Mouse (Mus musculus) CH12.LX (cell line): ENCODE measurements around the gene Adora2a. TPM values are rescaled to one million over a fixed set of nuclear protein-coding genes. Genes with fewer than 3 reads are reported as not detected.

Experiments used
- DNase-seq: peaks from one replicate; pipeline ENCODE4 v3.0.0-alpha.2; 2013; ENCODE audit errors: extremely low read depth
- H3K27ac ChIP-seq: 2 replicates; pipeline ENCODE4 v1.5.1; 2012; ENCODE audit warnings: low read depth, mild to moderate bottlenecking, control low read depth, moderate library complexity; ENCODE audit not compliant: insufficient read depth
- H3K27me3 ChIP-seq: replicated peaks from 2 replicates; pipeline ENCODE3; 2012; ENCODE audit warnings: inconsistent platforms
- H3K36me3 ChIP-seq, 2 experiments: replicated peaks in 1 of 2; 2 replicates each; pipeline versions ENCODE3 to v1.6.1; 2012; ENCODE audit warnings: inconsistent platforms in 1 of 2, low read length in 1 of 2, mild to moderate bottlenecking in 1 of 2, mixed read lengths in 1 of 2, moderate library complexity in 1 of 2; ENCODE audit not compliant: control insufficient read depth in 1 of 2, insufficient read depth in 1 of 2
- H3K4me1 ChIP-seq, 2 experiments: 2 replicates each; pipeline ENCODE4 v1.6.1; 2012; ENCODE audit warnings: inconsistent platforms in 1 of 2, moderate library complexity in 1 of 2; ENCODE audit not compliant: insufficient read depth in 2 of 2, control insufficient read depth in 1 of 2
- H3K4me2 ChIP-seq: 2 replicates; pipeline ENCODE4 v1.6.1; 2012; ENCODE audit warnings: low read depth, mild to moderate bottlenecking, control low read depth; ENCODE audit not compliant: poor library complexity, insufficient read depth, severe bottlenecking
- H3K4me3 ChIP-seq, 3 experiments: fragments of 150-350 bp in 1 of 3; sonication (generic) in 1 of 3; replicated peaks in 1 of 3; 2 replicates each; pipeline versions ENCODE3 to v1.5.1; 2011 to 2012; ENCODE audit warnings: low read depth in 2 of 3, low read length in 2 of 3, mild to moderate bottlenecking in 2 of 3, moderate library complexity in 2 of 3, control low read depth in 1 of 3, improper control_type of control experiment in 1 of 3, inconsistent platforms in 1 of 3, mixed read lengths in 1 of 3; ENCODE audit not compliant: poor library complexity in 1 of 3
- H3K79me2 ChIP-seq: replicated peaks from 2 replicates; pipeline ENCODE4 v1.6.1; 2012; ENCODE audit warnings: mild to moderate bottlenecking, moderate library complexity; ENCODE audit not compliant: control insufficient read depth, poor library complexity, insufficient read depth, severe bottlenecking; ENCODE audit errors: extremely low read depth
- H3K9ac ChIP-seq: 2 replicates; pipeline ENCODE4 v1.6.1; 2012; ENCODE audit warnings: low read depth, mild to moderate bottlenecking, control low read depth, moderate library complexity; ENCODE audit not compliant: insufficient read depth
- H3K9me3 ChIP-seq: replicated peaks from 2 replicates; pipeline ENCODE3; 2012; ENCODE audit warnings: low read length, inconsistent platforms, mixed read lengths
- CHD1 ChIP-seq: IDR thresholded peaks from 2 replicates; pipeline ENCODE4 v1.6.1; 2012; ENCODE audit warnings: low read depth, low read length, improper control_type of control experiment, inconsistent platforms
- CTCF ChIP-seq, 2 experiments: IDR thresholded peaks in 1 of 2; conservative IDR thresholded peaks in 1 of 2; 2 replicates each; pipeline ENCODE4 v1.5.1; 2011 to 2012; ENCODE audit warnings: low read depth in 2 of 2, low read length in 2 of 2, improper control_type of control experiment in 1 of 2, inconsistent platforms in 1 of 2, mild to moderate bottlenecking in 1 of 2, moderate library complexity in 1 of 2
- E2F4 ChIP-seq: IDR thresholded peaks from 2 replicates; pipeline ENCODE4 v1.6.1; 2011; ENCODE audit warnings: low read depth, low read length, improper control_type of control experiment; ENCODE audit not compliant: insufficient replicate concordance
- HCFC1 ChIP-seq: IDR thresholded peaks from 2 replicates; pipeline ENCODE4 v1.6.1; 2012; ENCODE audit warnings: low read depth, mild to moderate bottlenecking, inconsistent platforms, low read length, improper control_type of control experiment
- IRF4 ChIP-seq: IDR thresholded peaks from 2 replicates; pipeline ENCODE4 v1.6.1; 2014; ENCODE audit warnings: low read depth, mild to moderate bottlenecking, inconsistent platforms, low read length, improper control_type of control experiment
- KAT2A ChIP-seq: IDR thresholded peaks from 2 replicates; pipeline ENCODE4 v1.6.1; 2012; ENCODE audit warnings: low read length, improper control_type of control experiment, inconsistent platforms; ENCODE audit not compliant: insufficient replicate concordance
- MAX ChIP-seq: IDR thresholded peaks from 2 replicates; pipeline ENCODE4 v1.6.1; 2011; ENCODE audit warnings: low read length, improper control_type of control experiment
- NRF1 ChIP-seq: IDR thresholded peaks from 2 replicates; pipeline ENCODE4 v1.6.1; 2014; ENCODE audit warnings: low read depth, mild to moderate bottlenecking, inconsistent platforms, low read length, improper control_type of control experiment, moderate library complexity
- PAX5 ChIP-seq: IDR thresholded peaks from 2 replicates; pipeline ENCODE4 v1.6.1; 2012; ENCODE audit warnings: low read length, inconsistent platforms, mixed read lengths
- POLR2AphosphoS2 ChIP-seq: IDR thresholded peaks from 2 replicates; pipeline ENCODE4 v1.6.1; 2011; ENCODE audit warnings: low read depth, low read length, improper control_type of control experiment
- RAD21 ChIP-seq: IDR thresholded peaks from 2 replicates; pipeline ENCODE4 v1.6.1; 2011; ENCODE audit warnings: low read depth, mild to moderate bottlenecking, low read length, improper control_type of control experiment, moderate library complexity
- SIN3A ChIP-seq: IDR thresholded peaks from 2 replicates; pipeline ENCODE4 v1.6.1; 2012; ENCODE audit warnings: low read length, improper control_type of control experiment, inconsistent platforms
- SMC3 ChIP-seq: IDR thresholded peaks from 2 replicates; pipeline ENCODE4 v1.6.1; 2011; ENCODE audit warnings: low read depth, low read length, improper control_type of control experiment
- TCF12 ChIP-seq: IDR thresholded peaks from 2 replicates; pipeline ENCODE4 v1.6.1; 2014; ENCODE audit warnings: low read depth, mild to moderate bottlenecking, inconsistent platforms, low read length, improper control_type of control experiment
- USF1 ChIP-seq: IDR thresholded peaks from 2 replicates; pipeline ENCODE4 v1.6.1; 2014; ENCODE audit warnings: low read depth, mild to moderate bottlenecking, inconsistent platforms, low read length, improper control_type of control experiment
- USF2 ChIP-seq: conservative IDR thresholded peaks from 2 replicates; pipeline ENCODE4 v1.6.1; 2011; ENCODE audit warnings: low read depth, low read length, improper control_type of control experiment
- ZC3H11A ChIP-seq: IDR thresholded peaks from 2 replicates; pipeline ENCODE4 v1.6.1; 2012; ENCODE audit warnings: low read depth, mild to moderate bottlenecking, inconsistent platforms, low read length, improper control_type of control experiment
- ZKSCAN1 ChIP-seq: IDR thresholded peaks from 2 replicates; pipeline ENCODE4 v1.6.1; 2012; ENCODE audit warnings: low read depth, inconsistent platforms, low read length, improper control_type of control experiment, borderline replicate concordance
- dilution Hi-C: fragments of 300-500 bp; cut with MboI; formaldehyde crosslinking; loops from 2 replicates; pipeline ENCODE4 v1.14.3; 2020; ENCODE audit warnings: low sequenced_read_pairs; ENCODE audit not compliant: extremely low pct_unique_long_range_greater_than_20kb, extremely low pct_ligation_motif_present
- in situ Hi-C: fragments of 300-500 bp; cut with MboI; formaldehyde crosslinking; loops from 3 replicates; pipeline ENCODE4 v1.14.3; 2019; ENCODE audit warnings: low sequenced_read_pairs, low pct_ligation_motif_present, low pct_unique_long_range_greater_than_20kb, mixed read lengths
- polyA plus RNA-seq: library from polyadenylated mRNA; unstranded; fragments of >175 nt; gene quantifications from 2 replicates; pipeline ENCODE4 v1.2.1, GENCODE M21; 2012; ENCODE audit warnings: low read depth; ENCODE audit not compliant: insufficient read length
- total RNA-seq, 2 experiments: library from RNA; depleted of rRNA; stranded (reverse); fragments of 300-350 nt in 1 of 2; fragments of >200 nt in 1 of 2; gene quantifications; 2 replicates each; pipeline ENCODE4 v1.2.3; 2012 to 2014

The Adora2a gene
- total and polyA plus RNA-seq, 3 experiments = 3.2 to 14.4 (median 7.6) TPM

DNA sequence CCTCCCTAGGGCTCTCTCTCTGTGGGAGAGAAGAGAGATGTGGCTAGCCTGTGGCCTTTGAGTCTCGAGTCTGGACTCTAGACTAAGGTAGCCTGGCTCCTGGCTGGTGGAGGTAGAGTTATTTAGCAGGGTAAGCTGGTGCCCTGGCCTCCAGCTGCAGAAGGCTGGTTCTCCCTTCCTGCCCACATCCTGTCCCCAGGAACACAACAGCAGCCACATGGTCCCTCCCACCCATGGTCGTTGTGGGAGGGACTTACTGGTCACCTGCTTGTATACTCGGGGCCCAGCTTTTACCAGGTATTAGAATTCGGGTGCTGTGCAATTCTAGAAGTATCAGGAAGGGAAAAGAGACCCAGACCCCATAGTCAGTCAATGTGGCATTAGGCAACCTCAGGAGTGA lies 3.6 kb downstream of the Adora2a start:
- in situ Hi-C loops (no loop called here), dilution Hi-C loops (no loop called here)
- H3K36me3 ChIP-seq = peaks cover 0 to 22% of the 10 kb centered on the region in 2 experiments
- no peaks in the 10 kb centered on the region for H3K9me3 ChIP-seq
- H3K4me1 ChIP-seq = peaks cover 41 to 89% of the 10 kb centered on the region in 2 experiments
- no peak for TF ChIP-seq ZC3H11A
- TF ChIP-seq NRF1 = no peak
- no peak for TF ChIP-seq IRF4
- peak; percentile 15; the same call in 1 of the 2 replicates for TF ChIP-seq MAX
- peak; percentile 39; the same call in 1 of the 2 replicates for TF ChIP-seq TCF12
- peaks cover 9% of the 10 kb centered on the region for H3K79me2 ChIP-seq
- H3K27me3 ChIP-seq = no peaks in the 10 kb centered on the region
- no peak for DNase-seq
- H3K27ac ChIP-seq = no peak overlapping the region
- peak overlapping the region; percentile 8; the same call in 1 of the 2 replicates for H3K4me2 ChIP-seq
- no peak overlapping the region for H3K4me3 ChIP-seq
- no peak overlapping the region for H3K9ac ChIP-seq

DNA sequence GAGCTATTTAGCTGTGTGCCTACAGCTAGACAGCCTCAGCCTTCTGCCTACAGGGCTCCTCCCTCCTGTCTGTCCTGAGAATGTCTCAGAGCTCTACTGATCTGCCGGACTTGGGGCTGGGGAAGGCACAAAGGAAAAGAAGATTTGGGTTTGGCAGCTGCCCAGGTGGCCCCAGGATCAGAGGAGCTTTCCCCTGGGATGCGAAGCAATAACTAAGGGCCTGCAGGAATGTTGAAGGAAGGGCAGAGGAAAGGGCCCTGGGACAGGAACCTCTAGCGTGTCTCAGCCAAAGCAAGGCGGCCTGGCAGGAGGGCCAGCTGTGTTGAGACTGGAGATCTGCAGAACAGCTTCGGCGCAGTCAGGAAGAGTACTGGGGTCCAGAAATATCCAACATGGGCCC lies 6.3 kb downstream of the Adora2a start:
- in situ Hi-C loops (no loop called here), dilution Hi-C loops (no loop called here)
- no peak overlapping the region for H3K4me3 ChIP-seq
- H3K9me3 ChIP-seq = no peaks in the 10 kb centered on the region
- peaks cover 9% of the 10 kb centered on the region for H3K79me2 ChIP-seq
- H3K36me3 ChIP-seq = peaks cover 7 to 37% of the 10 kb centered on the region in 2 experiments
- TF ChIP-seq SIN3A = no peak
- TF ChIP-seq TCF12 = no peak
- TF ChIP-seq ZKSCAN1 = no peak
- TF ChIP-seq ZC3H11A = no peak
- TF ChIP-seq SMC3 = no peak
- TF ChIP-seq USF2 = no peak
- TF ChIP-seq POLR2AphosphoS2 = no peak
- TF ChIP-seq KAT2A = no peak
- TF ChIP-seq HCFC1 = no peak
- TF ChIP-seq E2F4 = no peak
- no peak for TF ChIP-seq PAX5
- no peak for TF ChIP-seq CTCF (conservative IDR thresholded peaks at IDR 0.05 in 1 of 2, IDR thresholded peaks at IDR 0.05 in 1 of 2; ENCODE audit: low read depth in 2 of 2, low read length in 2 of 2)
- TF ChIP-seq NRF1 = no peak
- TF ChIP-seq USF1 = no peak
- no peak for TF ChIP-seq CHD1
- TF ChIP-seq RAD21 = no peak
- H3K9ac ChIP-seq = no peak overlapping the region
- H3K4me1 ChIP-seq = peaks cover 59 to 97% of the 10 kb centered on the region in 2 experiments
- H3K27ac ChIP-seq = no peak overlapping the region
- H3K4me2 ChIP-seq = no peak overlapping the region
- DNase-seq = no peak
- no peaks in the 10 kb centered on the region for H3K27me3 ChIP-seq
